Mouse (Mus musculus): ENCODE data around the gene Gcsam.

DNA sequence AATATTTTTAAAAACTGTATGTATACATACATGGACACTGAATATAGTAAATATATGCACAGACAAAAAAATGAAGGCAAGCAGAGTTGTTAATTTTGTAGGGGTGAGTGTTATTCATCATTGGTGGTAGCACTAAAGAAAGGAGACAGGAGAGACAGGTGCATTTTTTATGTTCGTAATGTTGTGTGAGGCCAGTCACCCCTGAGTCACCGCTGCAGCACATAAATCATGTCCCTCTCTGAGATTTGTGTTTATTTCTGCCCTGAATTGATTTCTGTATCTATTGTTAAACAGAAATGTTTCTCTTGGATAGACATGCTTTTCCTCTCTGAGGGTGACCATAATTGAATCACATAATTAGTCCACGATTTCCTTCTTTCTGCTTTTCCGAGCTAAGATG is 22.2 kb downstream of the Gcsam start:
- no peak for TF ChIP-seq EP300 (IDR thresholded peaks at IDR 0.05; ENCODE audit: low read depth)
- no peak for TF ChIP-seq CTCF (IDR thresholded peaks at IDR 0.05; ENCODE audit: low read depth)

Measured in heart, postnatal 0 days (tissue).